Mouse (Mus musculus) macrophage (primary cell): ENCODE measurements at regions not wholly inside any gene's neighbourhood (a gene's known extent, or its start where the extent isn't known, plus 50 kb on each side); places are given as distances from the start of the nearest gene placed in this dataset.

Experiments
- H3K27ac ChIP-seq: fragments of 350-480 bp; formaldehyde crosslinking; 2 replicates; pipeline ENCODE4 v1.9.0; 2021
- H3K36me3 ChIP-seq: fragments of 350-480 bp; formaldehyde crosslinking; 2 replicates; pipeline ENCODE4 v1.9.0; 2021; ENCODE audit errors: inconsistent target
- H3K4me3 ChIP-seq: fragments of 350-480 bp; formaldehyde crosslinking; 2 replicates; pipeline ENCODE4 v1.9.0; 2021; ENCODE audit errors: inconsistent target
- H3K79me2 ChIP-seq: fragments of 350-480 bp; formaldehyde crosslinking; 2 replicates; pipeline ENCODE4 v1.9.0; 2021; ENCODE audit errors: inconsistent target
- WGBS: methylation state at CpG from one replicate; pipeline ENCODE4 v1.1.7; 2026; ENCODE audit warnings: inconsistent platforms; ENCODE audit not compliant: missing documents; 5-methylcytosine and 5-hydroxymethylcytosine counted together

GRCm38 (mm10) chr9:72196626-72197330, 77.9 kb upstream of the Zfp280d start:
- Histone ChIP-seq H3K4me3 (no peak overlapping the region), H3K36me3 (no peaks in the 10 kb centered on the region), H3K79me2 (no peaks in the 10 kb centered on the region), H3K27ac (no peak overlapping the region)
- 94% methylated on average over 10 of the region's 10 CpGs for WGBS

GRCm38 (mm10) chr9:72197331-72197732, 77.3 kb upstream of the Zfp280d start:
- WGBS, result 91% methylated on average over 11 of the region's 11 CpGs
- H3K27ac ChIP-seq, result no peak overlapping the region

GRCm38 (mm10) chr9:72198976-72199375, 75.7 kb upstream of the Zfp280d start:
- no peak overlapping the region for H3K4me3 ChIP-seq
- no peaks in the 10 kb centered on the region for H3K36me3 ChIP-seq
- WGBS, result 99% methylated on average over 5 of the region's 5 CpGs
- no peak overlapping the region for H3K27ac ChIP-seq
- no peaks in the 10 kb centered on the region for H3K79me2 ChIP-seq

More at GRCm38 (mm10) chr9:72197331-72197732, 77.3 kb upstream of the Zfp280d start:
- Histone ChIP-seq H3K36me3 (no peaks in the 10 kb centered on the region), H3K79me2 (no peaks in the 10 kb centered on the region), H3K4me3 (no peak overlapping the region)

- Histone ChIP-seq H3K27ac (no peak overlapping the region), H3K36me3 (no peaks in the 10 kb centered on the region), H3K79me2 (no peaks in the 10 kb centered on the region), H3K4me3 (no peak overlapping the region)
- WGBS, result 100% methylated on average over 2 of the region's 2 CpGs
Observed at GRCm38 (mm10) chr9:72204357-72204905, 70.2 kb upstream of the Zfp280d start.

GRCm38 (mm10) chr9:72205815-72206214, 68.8 kb upstream of the Zfp280d start:
- Histone ChIP-seq H3K79me2 (no peaks in the 10 kb centered on the region), H3K4me3 (no peak overlapping the region), H3K27ac (no peak overlapping the region), H3K36me3 (no peaks in the 10 kb centered on the region)
- WGBS, result 84% methylated on average over 7 of the region's 7 CpGs

- WGBS, result 90% methylated on average over 2 of the region's 2 CpGs
- H3K27ac ChIP-seq, result no peak overlapping the region
- H3K36me3 ChIP-seq, result no peaks in the 10 kb centered on the region
- no peaks in the 10 kb centered on the region for H3K79me2 ChIP-seq
- H3K4me3 ChIP-seq, result no peak overlapping the region
Observed at GRCm38 (mm10) chr9:72206911-72207310, 67.7 kb upstream of the Zfp280d start.

GRCm38 (mm10) chr9:72208296-72208695, 66.4 kb upstream of the Zfp280d start:
- no peaks in the 10 kb centered on the region for H3K36me3 ChIP-seq
- H3K27ac ChIP-seq, result no peak overlapping the region
- H3K79me2 ChIP-seq, result no peaks in the 10 kb centered on the region
- H3K4me3 ChIP-seq, result no peak overlapping the region
- WGBS, result 77% methylated on average over 7 of the region's 7 CpGs

- 86% methylated on average over 11 of the region's 11 CpGs for WGBS
- no peak overlapping the region for H3K27ac ChIP-seq
Observed at GRCm38 (mm10) chr9:72217296-72218028, 57.2 kb upstream of the Zfp280d start.

GRCm38 (mm10) chr9:72218736-72219135, 55.9 kb upstream of the Zfp280d start:
- 88% methylated on average over 7 of the region's 7 CpGs for WGBS
- H3K27ac ChIP-seq, result no peak overlapping the region
- no peak overlapping the region for H3K4me3 ChIP-seq
- no peaks in the 10 kb centered on the region for H3K79me2 ChIP-seq
- no peaks in the 10 kb centered on the region for H3K36me3 ChIP-seq

More at GRCm38 (mm10) chr9:72217296-72218028, 57.2 kb upstream of the Zfp280d start:
- Histone ChIP-seq H3K4me3 (no peak overlapping the region), H3K79me2 (no peaks in the 10 kb centered on the region), H3K36me3 (no peaks in the 10 kb centered on the region)

- H3K36me3 ChIP-seq, result no peaks in the 10 kb centered on the region
- H3K27ac ChIP-seq, result no peak overlapping the region
- WGBS, result 91% methylated on average over 12 of the region's 12 CpGs
Observed at GRCm38 (mm10) chr9:72219892-72220291, 54.8 kb upstream of the Zfp280d start.

GRCm38 (mm10) chr9:72221333-72221732, 53.3 kb upstream of the Zfp280d start:
- WGBS, result 91% methylated on average over 5 of the region's 5 CpGs
- Histone ChIP-seq H3K79me2 (no peaks in the 10 kb centered on the region), H3K27ac (no peak overlapping the region), H3K36me3 (no peaks in the 10 kb centered on the region), H3K4me3 (no peak overlapping the region)

More at GRCm38 (mm10) chr9:72219892-72220291, 54.8 kb upstream of the Zfp280d start:
- no peak overlapping the region for H3K4me3 ChIP-seq
- H3K79me2 ChIP-seq, result no peaks in the 10 kb centered on the region
